Mouse (Mus musculus): Measurements from ENCODE around the gene Zfp935.
"Not testable (repeated sequence)": the region's sequence is repeated elsewhere in the genome, so short reads cannot be mapped to it uniquely, and the experiment has no call there.

GRCm38 (mm10) chr13:62530129-62530528 lies 28.2 kb downstream of the Zfp935 start:
- TF ChIP-seq GATA1 (IDR thresholded peaks at IDR 0.05; ENCODE audit: borderline replicate concordance, low read length); FLI1 (IDR thresholded peaks at IDR 0.05; ENCODE audit: low read length): not testable (repeated sequence)

Data from megakaryocyte, embryonic 14.5 days (primary cell).